Mouse (Mus musculus) forebrain, embryonic 16.5 days (tissue): ENCODE measurements around the gene Taar6. TPM values are rescaled to one million over a fixed set of nuclear protein-coding genes. Genes with fewer than 3 reads are reported as not detected.

Source experiments
- ATAC-seq: fragments of 200-750 bp; cut with Nextera tagmentation; 2 replicates; pipeline ENCODE4 v1.8.0; 2017; ENCODE audit warnings: mild to moderate bottlenecking, moderate library complexity
- H3K27ac ChIP-seq: fragments of 300-500 bp; sonication (generic); 2 replicates; pipeline ENCODE4 v1.5.1; 2014; ENCODE audit warnings: low read length, control low read depth
- H3K27me3 ChIP-seq: fragments of 300-500 bp; sonication (generic); replicated peaks from 2 replicates; pipeline ENCODE4 v1.6.1; 2014; ENCODE audit warnings: low read length; ENCODE audit not compliant: control insufficient read depth, insufficient read depth
- H3K36me3 ChIP-seq: fragments of 300-500 bp; sonication (generic); 2 replicates; pipeline ENCODE4 v1.6.1; 2014; ENCODE audit not compliant: control insufficient read depth, insufficient read depth
- H3K4me1 ChIP-seq: fragments of 300-500 bp; sonication (generic); replicated peaks from 2 replicates; pipeline ENCODE4 v1.6.1; 2014; ENCODE audit warnings: low read length; ENCODE audit not compliant: control insufficient read depth, insufficient read depth
- H3K4me2 ChIP-seq: fragments of 300-500 bp; sonication (generic); 2 replicates; pipeline ENCODE4 v1.6.1; 2014; ENCODE audit warnings: mild to moderate bottlenecking, low read length, control low read depth
- H3K4me3 ChIP-seq: fragments of 300-500 bp; sonication (generic); replicated peaks from 2 replicates; pipeline ENCODE4 v1.5.1; 2014; ENCODE audit warnings: mild to moderate bottlenecking, low read length, control low read depth
- H3K9ac ChIP-seq: fragments of 300-500 bp; sonication (generic); replicated peaks from 2 replicates; pipeline ENCODE4 v1.6.1; 2014; ENCODE audit warnings: low read depth, low read length, control low read depth
- H3K9me3 ChIP-seq: fragments of 300-500 bp; sonication (generic); 2 replicates; pipeline ENCODE4 v1.6.1; 2016; ENCODE audit warnings: low read length; ENCODE audit not compliant: control insufficient read depth
- WGBS: fragments of 180-500 bp; shearing (Covaris S2); extraction: QIAGEN DNeasy Blood & Tissue Kit; methylation state at CpG from one replicate; pipeline ENCODE4 v1.1.7; 2014; 5-methylcytosine and 5-hydroxymethylcytosine counted together
- polyA plus RNA-seq: library from polyadenylated mRNA; unstranded; fragments of >200 nt; fragmentation: Nextera tagmentation; extraction: Ambion mirVana; gene quantifications from 2 replicates; pipeline ENCODE4 v1.2.1, GENCODE M21; 2015

The Taar6 gene
- polyA plus RNA-seq, 1 experiment from 2014 or later: not detected

DNA sequence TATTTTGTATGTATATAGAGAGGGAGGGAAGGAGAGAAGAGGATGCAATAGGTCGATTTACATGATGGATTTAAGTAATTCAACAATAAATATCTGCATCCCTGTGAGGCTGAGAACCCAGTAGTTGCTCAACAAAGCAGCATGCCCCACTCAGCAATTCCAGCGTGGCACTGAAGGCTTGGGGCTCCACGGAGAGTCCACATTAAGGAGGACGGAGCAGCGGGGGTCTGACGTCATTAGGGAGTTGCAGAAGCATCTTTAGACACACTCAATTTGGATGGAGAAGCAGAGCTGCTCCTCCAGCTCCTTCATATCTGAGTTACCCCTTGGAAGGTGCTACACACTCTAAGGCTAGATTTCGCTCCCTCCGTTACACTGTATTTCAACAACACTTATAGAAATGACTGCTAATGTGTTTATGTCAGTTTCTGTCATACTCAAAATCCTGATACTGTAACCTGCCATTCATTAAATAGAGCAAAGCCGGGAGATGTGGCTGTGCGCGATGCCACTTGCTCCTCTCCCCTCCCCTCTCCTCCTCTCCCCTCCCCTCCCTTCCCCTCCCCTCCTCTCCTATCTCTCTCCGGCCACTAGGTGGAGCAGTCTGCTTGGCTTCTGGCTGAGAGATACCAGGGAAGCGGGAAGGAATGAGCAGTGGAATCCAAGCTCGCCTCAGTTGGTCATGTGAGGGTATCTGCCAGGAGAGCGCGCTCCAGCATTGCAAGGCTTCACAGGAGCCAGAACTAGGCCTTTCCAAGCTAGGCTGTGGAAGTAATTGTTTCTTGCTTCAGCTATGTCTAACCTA lies 6.3 kb downstream of the Taar6 start:
- no peaks in the 10 kb centered on the region for H3K36me3 ChIP-seq
- H3K9ac ChIP-seq: no peak overlapping the region
- WGBS: 50% methylated on average over 16 of the region's 16 CpGs
- no peaks in the 10 kb centered on the region for H3K9me3 ChIP-seq
- H3K27me3 ChIP-seq: no peaks in the 10 kb centered on the region
- H3K4me2 ChIP-seq: no peak overlapping the region
- no peak overlapping the region for H3K4me3 ChIP-seq
- no peak overlapping the region for H3K27ac ChIP-seq
- no peaks in the 10 kb centered on the region for H3K4me1 ChIP-seq
- peak; percentile 91 for ATAC-seq

DNA sequence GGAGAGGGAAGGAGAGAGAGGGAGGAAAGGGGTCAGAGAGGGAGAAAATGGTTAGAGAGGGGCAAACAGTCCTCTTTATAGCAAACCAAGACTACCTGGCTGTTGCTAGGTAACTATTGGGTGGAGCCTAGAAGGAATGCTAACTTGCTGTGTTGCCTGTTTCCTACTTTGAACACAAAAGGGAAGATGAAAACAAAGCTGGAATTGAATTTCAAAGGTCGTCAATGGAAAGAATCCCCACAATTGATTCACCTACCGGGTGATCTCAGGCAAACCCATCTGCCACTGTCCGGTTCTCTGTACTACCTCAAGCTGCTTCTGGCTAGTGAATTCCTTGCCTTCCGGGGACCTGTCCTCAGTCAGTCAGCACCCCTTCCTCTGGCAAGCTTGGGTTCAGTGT lies 7.5 kb downstream of the Taar6 start:
- H3K4me2 ChIP-seq: no peak overlapping the region
- H3K27me3 ChIP-seq: no peaks in the 10 kb centered on the region
- H3K4me1 ChIP-seq: no peaks in the 10 kb centered on the region
- H3K36me3 ChIP-seq: no peaks in the 10 kb centered on the region
- no peak for ATAC-seq
- 32% methylated on average over 4 of the region's 4 CpGs for WGBS
- H3K4me3 ChIP-seq: no peak overlapping the region
- no peaks in the 10 kb centered on the region for H3K9me3 ChIP-seq
- no peak overlapping the region for H3K27ac ChIP-seq
- no peak overlapping the region for H3K9ac ChIP-seq

DNA sequence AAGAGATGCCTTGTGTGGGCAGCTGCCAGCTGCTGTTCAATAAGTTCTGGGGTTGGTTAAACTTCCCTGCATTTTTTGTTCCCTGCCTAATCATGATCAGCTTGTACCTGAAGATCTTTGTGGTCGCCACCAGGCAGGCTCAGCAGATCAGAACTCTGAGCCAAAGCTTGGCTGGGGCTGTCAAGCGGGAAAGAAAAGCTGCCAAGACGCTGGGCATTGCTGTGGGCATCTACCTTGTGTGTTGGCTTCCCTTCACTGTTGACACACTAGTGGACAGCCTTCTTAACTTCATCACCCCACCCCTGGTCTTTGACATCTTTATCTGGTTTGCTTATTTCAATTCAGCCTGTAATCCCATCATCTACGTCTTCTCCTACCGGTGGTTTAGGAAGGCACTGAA lies 14.2 kb downstream of the Taar6 start:
- H3K9ac ChIP-seq: no peak overlapping the region
- no peak overlapping the region for H3K4me2 ChIP-seq
- no peaks in the 10 kb centered on the region for H3K9me3 ChIP-seq
- WGBS: 92% methylated on average over 5 of the region's 5 CpGs
- no peak overlapping the region for H3K4me3 ChIP-seq
- H3K36me3 ChIP-seq: no peaks in the 10 kb centered on the region
- no peaks in the 10 kb centered on the region for H3K27me3 ChIP-seq
- no peak overlapping the region for H3K27ac ChIP-seq
- ATAC-seq: no peak
- no peaks in the 10 kb centered on the region for H3K4me1 ChIP-seq

DNA sequence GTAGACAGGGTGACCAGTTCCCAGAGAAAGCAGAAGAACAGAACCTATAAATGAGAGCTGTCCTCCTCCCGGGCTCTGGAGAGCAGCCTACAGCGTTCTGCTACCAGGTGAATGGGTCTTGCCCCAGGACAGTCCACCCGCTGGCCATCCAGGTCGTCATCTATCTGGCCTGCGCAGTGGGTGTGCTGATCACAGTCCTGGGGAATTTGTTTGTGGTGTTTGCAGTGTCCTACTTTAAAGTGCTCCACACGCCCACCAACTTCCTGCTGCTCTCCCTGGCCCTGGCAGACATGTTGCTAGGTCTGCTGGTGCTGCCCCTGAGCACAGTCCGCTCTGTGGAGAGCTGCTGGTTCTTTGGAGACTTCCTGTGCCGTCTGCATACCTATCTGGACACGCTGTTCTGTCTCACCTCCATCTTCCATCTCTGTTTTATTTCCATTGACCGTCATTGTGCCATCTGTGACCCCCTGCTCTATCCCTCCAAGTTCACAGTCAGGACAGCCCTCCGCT lies 14.7 kb downstream of the Taar6 start, which contains the start of gene Taar5:
TSS of gene Taar5 (plus strand) at position 51 of the 510 bp plus-strand sequence.
- no peak within 1 kb of the TSS for H3K4me2 ChIP-seq
- no peaks in the 10 kb centered on the region for H3K27me3 ChIP-seq
- no peaks in the 10 kb centered on the region for H3K9me3 ChIP-seq
- 92% methylated on average over 11 of the region's 11 CpGs for WGBS
- no peaks in the 10 kb centered on the region for H3K4me1 ChIP-seq
- no peaks in the 10 kb centered on the region for H3K36me3 ChIP-seq
- H3K9ac ChIP-seq: no peak within 1 kb of the TSS
- H3K27ac ChIP-seq: no peak within 1 kb of the TSS
- no peak within 1 kb of the TSS for H3K4me3 ChIP-seq
- ATAC-seq: no peak

DNA sequence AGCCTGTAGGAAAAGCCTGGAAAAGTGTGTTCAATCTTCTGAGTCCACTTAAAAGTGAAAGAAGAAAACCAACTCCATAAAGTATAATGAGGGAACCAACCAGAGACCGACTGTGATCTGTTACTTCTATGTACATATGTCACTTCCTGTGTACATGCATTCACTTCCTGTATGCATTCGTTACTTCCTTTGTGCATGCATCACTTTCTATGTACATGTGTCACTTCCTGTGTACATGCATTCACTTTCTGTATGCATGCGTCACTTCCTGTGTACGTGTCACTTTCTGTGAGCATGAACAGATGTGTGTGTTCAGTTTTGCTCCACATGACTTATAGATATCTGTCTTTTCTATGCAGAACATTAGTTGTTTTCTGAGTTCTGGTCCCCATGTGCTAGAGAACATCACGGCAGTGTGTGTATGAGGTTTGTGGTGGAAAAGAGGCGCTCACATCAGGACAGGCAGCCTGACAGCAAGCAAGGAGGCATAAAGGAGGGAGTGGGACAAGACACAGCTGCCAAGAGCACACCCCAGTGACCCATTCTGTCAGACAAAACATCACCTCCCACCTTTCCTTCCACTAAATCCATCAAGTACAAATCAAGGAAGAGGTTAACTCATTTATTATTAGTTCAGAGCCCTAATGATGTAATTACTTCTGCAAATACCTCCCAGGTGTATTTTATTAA lies 20.4 kb downstream of the Taar6 start:
- no peak overlapping the region for H3K4me2 ChIP-seq
- H3K9ac ChIP-seq: no peak overlapping the region
- no peaks in the 10 kb centered on the region for H3K9me3 ChIP-seq
- 90% methylated on average over 6 of the region's 6 CpGs for WGBS
- H3K27ac ChIP-seq: no peak overlapping the region
- H3K36me3 ChIP-seq: no peaks in the 10 kb centered on the region
- H3K27me3 ChIP-seq: no peaks in the 10 kb centered on the region
- no peak overlapping the region for H3K4me3 ChIP-seq
- no peaks in the 10 kb centered on the region for H3K4me1 ChIP-seq
- ATAC-seq: no peak

DNA sequence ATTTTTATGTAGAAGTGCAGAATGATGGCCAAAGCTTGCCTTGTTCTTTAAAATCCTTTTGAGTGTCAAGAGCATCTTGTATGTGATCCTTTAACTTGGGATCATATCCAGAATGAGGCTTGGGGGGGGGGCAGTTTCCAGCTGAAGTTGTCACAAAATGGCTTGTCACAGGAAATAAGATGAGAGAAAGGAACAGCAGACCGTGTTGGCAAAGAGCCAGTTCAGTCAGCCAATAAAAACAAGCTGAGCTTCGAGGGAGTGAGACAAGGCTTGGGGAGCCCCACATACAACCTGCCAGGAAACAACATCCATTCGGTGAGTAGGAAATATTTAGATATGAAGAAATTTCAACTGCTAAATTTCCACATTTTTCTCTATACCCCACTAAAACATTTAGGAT lies 22.0 kb downstream of the Taar6 start:
- WGBS: 37% methylated on average over 3 of the region's 3 CpGs
- no peaks in the 10 kb centered on the region for H3K4me1 ChIP-seq
- H3K27ac ChIP-seq: no peak overlapping the region

DNA sequence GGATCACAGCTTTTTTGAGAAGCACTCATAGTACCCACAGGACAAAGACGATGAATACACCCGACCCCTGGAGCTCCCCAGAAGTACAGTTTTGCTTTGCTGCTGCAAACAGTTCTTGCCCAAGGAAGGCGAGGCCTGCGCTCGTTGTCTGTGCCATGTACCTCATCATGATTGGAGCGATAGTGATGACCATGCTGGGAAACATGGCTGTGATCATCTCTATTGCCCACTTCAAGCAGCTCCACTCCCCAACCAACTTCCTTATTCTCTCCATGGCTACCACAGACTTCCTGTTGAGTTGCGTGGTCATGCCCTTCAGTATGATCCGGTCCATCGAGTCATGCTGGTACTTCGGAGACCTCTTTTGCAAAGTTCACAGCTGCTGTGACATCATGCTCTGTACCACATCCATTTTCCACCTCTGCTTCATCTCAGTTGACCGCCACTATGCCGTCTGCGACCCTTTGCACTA lies 25.0 kb downstream of the Taar6 start, which contains the start of gene Taar4:
TSS of gene Taar4 (plus strand) at position 51 of the 472 bp plus-strand sequence.
- WGBS: 98% methylated on average over 13 of the region's 13 CpGs
- no peak within 1 kb of the TSS for H3K9ac ChIP-seq
- H3K4me3 ChIP-seq: no peak within 1 kb of the TSS
- ATAC-seq: no peak
- H3K27ac ChIP-seq: no peak within 1 kb of the TSS
- H3K27me3 ChIP-seq: no peaks in the 10 kb centered on the region
- H3K4me1 ChIP-seq: no peaks in the 10 kb centered on the region
- no peak within 1 kb of the TSS for H3K4me2 ChIP-seq
- no peaks in the 10 kb centered on the region for H3K9me3 ChIP-seq
- H3K36me3 ChIP-seq: no peaks in the 10 kb centered on the region

More for the DNA sequence above, 22.0 kb downstream of the Taar6 start:
- H3K9me3 ChIP-seq: no peaks in the 10 kb centered on the region
- H3K4me2 ChIP-seq: no peak overlapping the region
- no peak overlapping the region for H3K4me3 ChIP-seq
- no peaks in the 10 kb centered on the region for H3K36me3 ChIP-seq
- no peaks in the 10 kb centered on the region for H3K27me3 ChIP-seq
- ATAC-seq: peak; percentile 57; the same call in 1 of the 2 replicates
- H3K9ac ChIP-seq: no peak overlapping the region

DNA sequence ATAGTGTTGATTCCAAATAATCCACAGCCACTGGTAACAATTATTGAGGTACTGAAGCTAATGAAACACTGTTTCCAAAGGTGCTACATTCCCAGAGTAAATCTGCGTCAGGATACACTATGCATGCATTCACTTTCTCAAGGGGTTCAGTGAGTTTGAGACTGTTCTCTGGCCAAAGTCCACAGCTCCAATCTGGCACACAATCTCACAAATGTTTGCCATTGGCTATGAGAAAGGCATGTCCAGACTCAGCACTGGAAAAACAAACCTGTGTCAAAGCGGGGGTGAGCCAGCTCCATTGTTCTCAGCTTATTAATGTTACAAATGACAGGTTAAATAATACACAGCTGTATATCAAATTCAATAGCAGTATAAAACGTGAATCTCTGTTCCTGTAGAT lies 26.4 kb downstream of the Taar6 start:
- 66% methylated on average over 3 of the region's 3 CpGs for WGBS

DNA sequence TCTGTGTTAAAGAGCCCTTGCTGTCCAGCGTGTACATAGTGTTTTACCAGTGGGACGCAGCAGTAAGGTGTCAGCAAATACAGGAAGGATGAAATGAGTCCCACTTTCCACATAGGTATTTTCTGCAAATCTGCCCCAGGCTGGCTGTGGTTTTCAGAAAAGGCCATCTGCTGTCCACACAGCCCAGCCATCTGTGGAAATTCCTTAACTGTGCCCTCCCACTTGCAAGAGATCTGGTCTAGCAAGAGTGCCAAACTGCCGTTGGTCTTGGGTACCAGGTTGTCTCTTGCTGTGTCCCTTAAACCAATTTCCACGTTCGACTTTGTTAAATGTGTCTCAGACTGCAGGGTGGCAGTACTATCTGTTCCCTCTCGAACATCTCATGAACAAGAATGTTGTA lies 33.7 kb downstream of the Taar6 start:
- Histone ChIP-seq H3K4me3 (no peak overlapping the region), H3K9me3 (no peaks in the 10 kb centered on the region), H3K4me2 (no peak overlapping the region), H3K27me3 (no peaks in the 10 kb centered on the region), H3K27ac (no peak overlapping the region), H3K36me3 (no peaks in the 10 kb centered on the region), H3K4me1 (no peaks in the 10 kb centered on the region), H3K9ac (no peak overlapping the region)
- 87% methylated on average over 6 of the region's 6 CpGs for WGBS
- no peak for ATAC-seq

More for the DNA sequence above, 26.4 kb downstream of the Taar6 start:
- H3K27me3 ChIP-seq: no peaks in the 10 kb centered on the region
- H3K27ac ChIP-seq: no peak overlapping the region
- H3K9me3 ChIP-seq: no peaks in the 10 kb centered on the region
- no peaks in the 10 kb centered on the region for H3K36me3 ChIP-seq
- no peaks in the 10 kb centered on the region for H3K4me1 ChIP-seq
- no peak overlapping the region for H3K4me2 ChIP-seq
- ATAC-seq: no peak
- H3K9ac ChIP-seq: no peak overlapping the region
- H3K4me3 ChIP-seq: no peak overlapping the region
